Mouse (Mus musculus) C2C12 (cell line): ENCODE results near the gene Ehd4. TPM values are rescaled to one million over a fixed set of nuclear protein-coding genes. Genes with fewer than 3 reads are reported as not detected.

Experiments used
- H3K27me3 ChIP-seq: one replicate; pipeline ENCODE4 v1.6.1; 2011; ENCODE audit not compliant: control insufficient read depth, insufficient read depth, insufficient read length
- H3K36me3 ChIP-seq: one replicate; pipeline ENCODE4 v1.6.1; 2011; ENCODE audit not compliant: control insufficient read depth, insufficient read depth
- H3K4me3 ChIP-seq: one replicate; pipeline ENCODE4 v1.5.1; 2011; ENCODE audit warnings: mild to moderate bottlenecking, control low read depth; ENCODE audit not compliant: poor library complexity, insufficient read depth, severe bottlenecking
- H3K79me2 ChIP-seq: one replicate; pipeline ENCODE4 v1.6.1; 2011; ENCODE audit not compliant: control insufficient read depth, insufficient read depth
- H3K79me3 ChIP-seq: one replicate; pipeline ENCODE4 v1.6.1; 2011; ENCODE audit warnings: low read depth, control low read depth
- H3ac ChIP-seq: one replicate; pipeline ENCODE3; 2011; ENCODE audit warnings: low read depth; ENCODE audit not compliant: control insufficient read depth, insufficient read length
- CEBPB ChIP-seq: IDR thresholded peaks from one replicate; pipeline ENCODE4 v1.6.1; 2011; ENCODE audit warnings: low read depth, mild to moderate bottlenecking, control low read depth, moderate library complexity
- CTCF ChIP-seq: IDR thresholded peaks from one replicate; pipeline ENCODE4 v1.5.1; 2011; ENCODE audit not compliant: control insufficient read depth, insufficient read depth, insufficient read length
- FOSL1 ChIP-seq: IDR thresholded peaks from one replicate; pipeline ENCODE4 v1.8.0; 2011; ENCODE audit warnings: mild to moderate bottlenecking, low read length; ENCODE audit not compliant: poor library complexity, insufficient read depth, severe bottlenecking
- MAX ChIP-seq: IDR thresholded peaks from one replicate; pipeline ENCODE4 v1.6.1; 2011; ENCODE audit warnings: mild to moderate bottlenecking, control low read depth
- MYOD1 ChIP-seq: IDR thresholded peaks from one replicate; pipeline ENCODE4 v1.6.1; 2011; ENCODE audit warnings: low read depth; ENCODE audit not compliant: control insufficient read depth, insufficient read length
- MYOG ChIP-seq: IDR thresholded peaks from one replicate; pipeline ENCODE4 v1.6.1; 2011; ENCODE audit not compliant: control insufficient read depth, insufficient read length; ENCODE audit errors: extremely low read depth
- USF1 ChIP-seq: IDR thresholded peaks from one replicate; pipeline ENCODE4 v1.6.1; 2011; ENCODE audit warnings: low read depth, mild to moderate bottlenecking, control low read depth, moderate library complexity
- polyA plus RNA-seq: library from polyadenylated mRNA; unstranded; fragments of >200 nt; fragmentation: generic; extraction: Trizol; gene quantifications from one replicate; pipeline ENCODE4 v1.2.1, GENCODE M21; 2012; ENCODE audit warnings: missing spikeins

Gene Ehd4
- polyA plus RNA-seq, 1 experiment, result 60.1 TPM

- Histone ChIP-seq H3K79me3 (no peaks in the 10 kb centered on the region), H3ac (no peak overlapping the region), H3K79me2 (no peaks in the 10 kb centered on the region), H3K4me3 (no peak overlapping the region), H3K36me3 (no peaks in the 10 kb centered on the region), H3K27me3 (peaks cover 9% of the 10 kb centered on the region)
- TF ChIP-seq MAX (no peak), MYOD1 (no peak), FOSL1 (no peak), USF1 (no peak), MYOG (no peak), CEBPB (no peak), CTCF (no peak)
These were observed 24.5 kb upstream of the Ehd4 start for GRCm38 (mm10) chr2:120178936-120179335.

GRCm38 (mm10) chr2:120173718-120174117, 19.3 kb upstream of the Ehd4 start:
- H3K4me3 ChIP-seq, result no peak overlapping the region
- H3K79me3 ChIP-seq, result no peaks in the 10 kb centered on the region
- TF ChIP-seq MYOG, result no peak
- no peak for TF ChIP-seq MYOD1
- TF ChIP-seq CEBPB, result no peak
- TF ChIP-seq MAX, result no peak
- no peak for TF ChIP-seq CTCF
- TF ChIP-seq FOSL1, result no peak
- H3K36me3 ChIP-seq, result no peaks in the 10 kb centered on the region
- no peaks in the 10 kb centered on the region for H3K79me2 ChIP-seq
- no peak overlapping the region for H3ac ChIP-seq
- H3K27me3 ChIP-seq, result no peaks in the 10 kb centered on the region

GRCm38 (mm10) chr2:120171362-120171761, 17.0 kb upstream of the Ehd4 start:
- no peaks in the 10 kb centered on the region for H3K27me3 ChIP-seq
- no peaks in the 10 kb centered on the region for H3K36me3 ChIP-seq
- H3K79me3 ChIP-seq, result no peaks in the 10 kb centered on the region
- no peak overlapping the region for H3ac ChIP-seq
- H3K4me3 ChIP-seq, result no peak overlapping the region
- TF ChIP-seq MYOD1 (no peak), MYOG (no peak), USF1 (no peak), MAX (no peak), CTCF (no peak)
- H3K79me2 ChIP-seq, result no peaks in the 10 kb centered on the region

- Histone ChIP-seq H3K36me3 (no peaks in the 10 kb centered on the region), H3K27me3 (no peaks in the 10 kb centered on the region), H3ac (no peak overlapping the region), H3K79me2 (no peaks in the 10 kb centered on the region), H3K4me3 (no peak overlapping the region), H3K79me3 (no peaks in the 10 kb centered on the region)
- TF ChIP-seq FOSL1 (no peak), CTCF (peak; percentile 14)
These were observed 16.3 kb upstream of the Ehd4 start for GRCm38 (mm10) chr2:120170726-120171125.

GRCm38 (mm10) chr2:120169382-120169781, 15.0 kb upstream of the Ehd4 start:
- Histone ChIP-seq H3K36me3 (no peaks in the 10 kb centered on the region), H3K79me3 (no peaks in the 10 kb centered on the region), H3ac (no peak overlapping the region), H3K79me2 (no peaks in the 10 kb centered on the region), H3K4me3 (no peak overlapping the region), H3K27me3 (no peaks in the 10 kb centered on the region)
- peak; percentile 19 for TF ChIP-seq MAX
- no peak for TF ChIP-seq USF1

GRCm38 (mm10) chr2:120167763-120168162, 13.4 kb upstream of the Ehd4 start:
- H3K4me3 ChIP-seq, result no peak overlapping the region
- H3ac ChIP-seq, result no peak overlapping the region
- TF ChIP-seq USF1 (no peak), CTCF (no peak), FOSL1 (no peak), MYOD1 (no peak), MYOG (no peak), CEBPB (no peak), MAX (no peak)
- no peaks in the 10 kb centered on the region for H3K79me3 ChIP-seq
- H3K79me2 ChIP-seq, result no peaks in the 10 kb centered on the region
- no peaks in the 10 kb centered on the region for H3K36me3 ChIP-seq
- H3K27me3 ChIP-seq, result no peaks in the 10 kb centered on the region

GRCm38 (mm10) chr2:120165474-120165873, 11.1 kb upstream of the Ehd4 start:
- Histone ChIP-seq H3K79me3 (no peaks in the 10 kb centered on the region), H3ac (no peak overlapping the region), H3K36me3 (no peaks in the 10 kb centered on the region), H3K4me3 (no peak overlapping the region), H3K27me3 (no peaks in the 10 kb centered on the region), H3K79me2 (no peaks in the 10 kb centered on the region)
- TF ChIP-seq CEBPB, result no peak
